Mouse (Mus musculus) embryo, embryonic 10 days (tissue): ENCODE measurements at regions not wholly inside any gene's neighbourhood (a gene's known extent, or its start where the extent isn't known, plus 50 kb on each side); places are given as distances from the start of the nearest gene placed in this dataset.

ENCODE experiments used
- DNase-seq: peaks from one replicate; pipeline ENCODE4 v3.0.0-alpha.2; 2015; ENCODE audit warnings: low spot score

GRCm38 (mm10) chr7:94798101-94798500 is 1372.9 kb upstream of the Tenm4 start:
- peak; percentile 33 for DNase-seq

GRCm38 (mm10) chr7:94841197-94841596 is 1329.8 kb upstream of the Tenm4 start:
- no peak for DNase-seq

GRCm38 (mm10) chr7:94851360-94851759 is 1319.7 kb upstream of the Tenm4 start:
- no peak for DNase-seq

GRCm38 (mm10) chr7:94856636-94857035 is 1314.4 kb upstream of the Tenm4 start:
- DNase-seq, result no peak

GRCm38 (mm10) chr7:94890711-94891430 is 1280.2 kb upstream of the Tenm4 start:
- no peak for DNase-seq

- DNase-seq, result no peak
Measured at GRCm38 (mm10) chr7:94898088-94898487, 1273.0 kb upstream of the Tenm4 start.

GRCm38 (mm10) chr7:94926547-94927123 is 1244.4 kb upstream of the Tenm4 start:
- no peak for DNase-seq

- no peak for DNase-seq
Measured at GRCm38 (mm10) chr7:94963758-94964299, 1207.2 kb upstream of the Tenm4 start.

GRCm38 (mm10) chr7:94967601-94968000 is 1203.4 kb upstream of the Tenm4 start:
- DNase-seq, result no peak

GRCm38 (mm10) chr7:94975037-94975775 is 1195.8 kb upstream of the Tenm4 start:
- peak; percentile 16 for DNase-seq

GRCm38 (mm10) chr7:94996258-94996657 is 1174.8 kb upstream of the Tenm4 start:
- DNase-seq, result no peak

- DNase-seq, result no peak
Measured at GRCm38 (mm10) chr7:95004161-95004560, 1166.9 kb upstream of the Tenm4 start.

- no peak for DNase-seq
Measured at GRCm38 (mm10) chr7:95005403-95005802, 1165.6 kb upstream of the Tenm4 start.

GRCm38 (mm10) chr7:95008896-95009430 is 1162.1 kb upstream of the Tenm4 start:
- DNase-seq, result no peak

GRCm38 (mm10) chr7:95020285-95020684 is 1150.8 kb upstream of the Tenm4 start:
- no peak for DNase-seq

- DNase-seq, result no peak
Measured at GRCm38 (mm10) chr7:95027915-95028810, 1142.9 kb upstream of the Tenm4 start.
